Mouse (Mus musculus) stomach, embryonic 14.5 days (tissue): ENCODE measurements around the gene Gm6164. TPM values are rescaled to one million over a fixed set of nuclear protein-coding genes. Genes with fewer than 3 reads are reported as not detected.
"Not testable (repeated sequence)": the region's sequence is repeated elsewhere in the genome, so short reads cannot be mapped to it uniquely, and the experiment has no call there.

Experiments used
- ATAC-seq: fragments of 200-750 bp; cut with Nextera tagmentation; 2 replicates; pipeline ENCODE4 v1.8.0; 2017; ENCODE audit warnings: low read depth, moderate TSS enrichment; ENCODE audit not compliant: insufficient number of reproducible peaks, insufficient read depth, low FRiP score
- H3K27ac ChIP-seq: fragments of 300-500 bp; sonication (generic); 2 replicates; pipeline ENCODE4 v1.5.1; 2014; ENCODE audit warnings: mild to moderate bottlenecking, low read length, moderate library complexity, mixed read lengths
- H3K27me3 ChIP-seq: fragments of 300-500 bp; sonication (generic); 2 replicates; pipeline ENCODE4 v1.6.1; 2014; ENCODE audit warnings: low read length, control low read depth, mixed read lengths; ENCODE audit not compliant: control insufficient read depth, insufficient read depth
- H3K36me3 ChIP-seq: fragments of 300-500 bp; sonication (generic); 2 replicates; pipeline ENCODE4 v1.6.1; 2014; ENCODE audit warnings: mild to moderate bottlenecking, control low read depth, low read length, moderate library complexity, mixed read lengths; ENCODE audit not compliant: control insufficient read depth, insufficient read depth
- H3K4me1 ChIP-seq: fragments of 300-500 bp; sonication (generic); 2 replicates; pipeline ENCODE4 v1.6.1; 2014; ENCODE audit warnings: low read length, control low read depth, mixed read lengths; ENCODE audit not compliant: control insufficient read depth, insufficient read depth
- H3K4me2 ChIP-seq: fragments of 300-500 bp; sonication (generic); replicated peaks from 2 replicates; pipeline ENCODE4 v1.6.1; 2014; ENCODE audit warnings: low read depth, low read length, control low read depth
- H3K4me3 ChIP-seq: fragments of 300-500 bp; sonication (generic); 2 replicates; pipeline ENCODE4 v1.5.1; 2014; ENCODE audit warnings: low read depth, low read length, control low read depth
- H3K9ac ChIP-seq: fragments of 300-500 bp; sonication (generic); replicated peaks from 2 replicates; pipeline ENCODE4 v1.6.1; 2014; ENCODE audit warnings: low read depth, mild to moderate bottlenecking, control low read depth, low read length, moderate library complexity, mixed read lengths
- H3K9me3 ChIP-seq: fragments of 300-500 bp; sonication (generic); 2 replicates; pipeline ENCODE4 v1.6.1; 2016; ENCODE audit warnings: low read depth, low read length, control low read depth; ENCODE audit not compliant: control insufficient read depth
- WGBS: fragments of 180-500 bp; shearing (Covaris S2); extraction: QIAGEN DNeasy Blood & Tissue Kit; methylation state at CpG from one replicate; pipeline ENCODE4 v1.1.7; 2014; 5-methylcytosine and 5-hydroxymethylcytosine counted together
- polyA plus RNA-seq: library from polyadenylated mRNA; unstranded; fragments of >200 nt; fragmentation: Nextera tagmentation; extraction: Ambion mirVana; gene quantifications from 2 replicates; pipeline ENCODE4 v1.2.1, GENCODE M21; 2014

Gene Gm6164
- polyA plus RNA-seq = not detected in 2 replicates

- not testable (repeated sequence) for H3K4me3 ChIP-seq, H3K9ac ChIP-seq, H3K4me1 ChIP-seq, H3K9me3 ChIP-seq, H3K36me3 ChIP-seq, ATAC-seq, H3K4me2 ChIP-seq, H3K27me3 ChIP-seq, H3K27ac ChIP-seq
- no CpG with 5 or more reads among the region's 2 CpGs for WGBS
These were observed at the start of gene Gm6164 for GRCm38 (mm10) chr7:20205507-20205906. Gene Gm6164, minus strand, starts transcription at chr7:20205607.

GRCm38 (mm10) chr7:20233728-20234127 is 28.3 kb upstream of the Gm6164 start, which contains the start of gene Gm4498:
Gene Gm4498, minus strand, starts transcription at chr7:20233828.
- not testable (repeated sequence) for H3K4me3 ChIP-seq, H3K9me3 ChIP-seq, H3K4me1 ChIP-seq, H3K9ac ChIP-seq, H3K4me2 ChIP-seq, H3K27me3 ChIP-seq, H3K36me3 ChIP-seq, H3K27ac ChIP-seq, ATAC-seq
- no CpG with 5 or more reads among the region's 2 CpGs for WGBS

GRCm38 (mm10) chr7:20193410-20193809 is 12.0 kb downstream of the Gm6164 start, which contains the start of gene Vmn1r95:
Gene Vmn1r95, plus strand, starts transcription at chr7:20193710.
- H3K9me3 ChIP-seq, H3K4me3 ChIP-seq, H3K27me3 ChIP-seq, H3K9ac ChIP-seq, H3K4me2 ChIP-seq, H3K4me1 ChIP-seq, H3K27ac ChIP-seq, ATAC-seq, H3K36me3 ChIP-seq: not testable (repeated sequence)
- no CpG with 5 or more reads among the region's 3 CpGs for WGBS

GRCm38 (mm10) chr7:20168277-20168676 is 37.1 kb downstream of the Gm6164 start, which contains the start of gene Vmn1r94:
Gene Vmn1r94, minus strand, starts transcription at chr7:20168377.
- not testable (repeated sequence) for H3K4me3 ChIP-seq

More at GRCm38 (mm10) chr7:20168277-20168676, 37.1 kb downstream of the Gm6164 start, which contains the start of gene Vmn1r94:
- ATAC-seq, H3K4me2 ChIP-seq, H3K4me1 ChIP-seq, H3K27ac ChIP-seq, H3K27me3 ChIP-seq, H3K36me3 ChIP-seq, H3K9ac ChIP-seq, H3K9me3 ChIP-seq: not testable (repeated sequence)
- no CpG with 5 or more reads among the region's 3 CpGs for WGBS

Other genes with a start within 250 kb of the Gm6164 start
- not detected in 2 replicates for gene Ceacam20, start 240.2 kb downstream of the Gm6164 start, polyA plus RNA-seq
- not detected in 2 replicates for gene Nlrp9b, start 214.1 kb downstream of the Gm6164 start, polyA plus RNA-seq
- not detected in 2 replicates for gene Vmn1r91, start 105.9 kb downstream of the Gm6164 start, polyA plus RNA-seq
- gene Gm16442, start 83.0 kb downstream of the Gm6164 start, polyA plus RNA-seq = not detected in 2 replicates
- gene Vmn1r93, start 66.5 kb downstream of the Gm6164 start, polyA plus RNA-seq = not detected in 2 replicates
- not detected in 2 replicates for gene Vmn1r94, start 37.2 kb downstream of the Gm6164 start, polyA plus RNA-seq
- gene Vmn1r95, start 11.9 kb downstream of the Gm6164 start, polyA plus RNA-seq = not detected in 2 replicates
- not detected in 2 replicates for gene Gm4498, start 28.2 kb upstream of the Gm6164 start, polyA plus RNA-seq
- not detected in 2 replicates for gene Gm5890, start 57.2 kb upstream of the Gm6164 start, polyA plus RNA-seq
- not detected in 2 replicates for gene Gm4133, start 128.5 kb upstream of the Gm6164 start, polyA plus RNA-seq
- not detected in 2 replicates for gene Gm5728, start 169.8 kb upstream of the Gm6164 start, polyA plus RNA-seq
- gene Vmn1r100, start 212.3 kb upstream of the Gm6164 start, polyA plus RNA-seq = not detected in 2 replicates
- not detected in 2 replicates for gene Vmn1r101, start 237.0 kb upstream of the Gm6164 start, polyA plus RNA-seq